8 mouse cellular contexts compared by ENCODE assay signal in genomic region chr17:84698727-84699126, GRCm38 (mm10). TPM values are rescaled to one million over a fixed set of nuclear protein-coding genes. Genes with fewer than 3 reads are reported as not detected.
DNase-seq lines count a peak whose midpoint lies in the region.

No protein-coding gene starts in this region.

- DNase-seq in adrenal gland, adult (ENCODE audit: inconsistent age in 2 of 2, low spot score in 1 of 2), result peak; percentile 55 to 82
- DNase-seq in adrenal gland, postnatal 4 days (ENCODE audit: low spot score in 2 of 2), result no peak
- DNase-seq in T-cell, adult 2 months (ENCODE audit: low spot score), result peak; percentile 18
- peak; percentile 83 for DNase-seq in embryo, embryonic 10 days (ENCODE audit: low spot score)
- peak; percentile 69 for DNase-seq in heart, postnatal 4 days
- peak; percentile 80 for DNase-seq in layer of hippocampus, adult 9-10 months (ENCODE audit: low spot score)
- peak; percentile 56 to 74 for DNase-seq in lung, postnatal 4 days
- peak; percentile 63 for DNase-seq in right cerebral cortex, postnatal 25 days

RNA-seq across cellular contexts. Expression of gene Abcg5, which starts 15.9 kb away (rescaled TPM):
- 1 to 10 TPM in 1 of 2 experiments, under 1 TPM in 1; 0.64 to 4.5 TPM for total RNA-seq in adrenal gland, postnatal 4 days (2021)
- total RNA-seq in heart, postnatal 4 days (2021), result not detected

RNA-seq across cellular contexts. Expression of gene Abcg8, which starts 22.6 kb away (rescaled TPM):
- 1 to 10 TPM in 1 of 2 experiments, under 1 TPM in 1; 0.25 to 4.5 TPM for total RNA-seq in adrenal gland, postnatal 4 days (2021)
- not detected for total RNA-seq in heart, postnatal 4 days (2021)

Comparison
In these comparisons a context has a peak if more than half of its experiments do, and no peak if none do; other contexts are left out.
1. DNase-seq: peak in adrenal gland, adult (2 of 2), T-cell, adult 2 months (single experiment), embryo, embryonic 10 days (single experiment), heart, postnatal 4 days (single experiment), layer of hippocampus, adult 9-10 months (single experiment), lung, postnatal 4 days (2 of 2) and right cerebral cortex, postnatal 25 days (single experiment); none in adrenal gland, postnatal 4 days (0 of 2).